Mouse (Mus musculus) midbrain, embryonic 16.5 days (tissue): ENCODE measurements around the gene Sh3rf3. TPM values are rescaled to one million over a fixed set of nuclear protein-coding genes. Genes with fewer than 3 reads are reported as not detected.

Experiments
- ATAC-seq: fragments of 200-750 bp; cut with Nextera tagmentation; 2 replicates; pipeline ENCODE4 v1.8.0; 2017; ENCODE audit warnings: moderate TSS enrichment
- H3K27ac ChIP-seq: fragments of 300-500 bp; sonication (generic); 2 replicates; pipeline ENCODE4 v1.5.1; 2014; ENCODE audit warnings: mild to moderate bottlenecking, low read length, mixed read lengths
- H3K27me3 ChIP-seq: fragments of 300-500 bp; sonication (generic); 2 replicates; pipeline ENCODE4 v1.6.1; 2014; ENCODE audit warnings: low read depth, low read length, mixed read lengths; ENCODE audit not compliant: control insufficient read depth, insufficient read depth
- H3K36me3 ChIP-seq: fragments of 300-500 bp; sonication (generic); 2 replicates; pipeline ENCODE4 v1.6.1; 2014; ENCODE audit warnings: mild to moderate bottlenecking, low read length, moderate library complexity, mixed read lengths; ENCODE audit not compliant: control insufficient read depth, insufficient read depth
- H3K4me1 ChIP-seq: fragments of 300-500 bp; sonication (generic); 2 replicates; pipeline ENCODE4 v1.6.1; 2014; ENCODE audit warnings: mild to moderate bottlenecking, low read length, mixed read lengths; ENCODE audit not compliant: control insufficient read depth, insufficient read depth
- H3K4me2 ChIP-seq: fragments of 300-500 bp; sonication (generic); 2 replicates; pipeline ENCODE4 v1.6.1; 2014; ENCODE audit warnings: mild to moderate bottlenecking, low read length, mixed read lengths
- H3K4me3 ChIP-seq: fragments of 300-500 bp; sonication (generic); 2 replicates; pipeline ENCODE4 v1.5.1; 2014; ENCODE audit warnings: low read depth, mild to moderate bottlenecking, low read length, moderate library complexity, mixed read lengths
- H3K9ac ChIP-seq: fragments of 300-500 bp; sonication (generic); 2 replicates; pipeline ENCODE4 v1.6.1; 2014; ENCODE audit warnings: low read depth, low read length, mixed read lengths
- H3K9me3 ChIP-seq: fragments of 300-500 bp; sonication (generic); replicated peaks from 2 replicates; pipeline ENCODE4 v1.6.1; 2014; ENCODE audit warnings: mild to moderate bottlenecking, low read length, mixed read lengths; ENCODE audit not compliant: control insufficient read depth, poor library complexity, severe bottlenecking
- WGBS: fragments of 180-500 bp; shearing (Covaris S2); extraction: QIAGEN DNeasy Blood & Tissue Kit; methylation state at CpG from one replicate; pipeline ENCODE4 v1.1.7; 2014; 5-methylcytosine and 5-hydroxymethylcytosine counted together
- polyA plus RNA-seq: library from polyadenylated mRNA; unstranded; fragments of >200 nt; fragmentation: Nextera tagmentation; extraction: Ambion mirVana; gene quantifications from 2 replicates; pipeline ENCODE4 v1.2.1, GENCODE M21; 2015

The Sh3rf3 gene
- polyA plus RNA-seq, 1 experiment from 2014 or later: 3.1 TPM

DNA sequence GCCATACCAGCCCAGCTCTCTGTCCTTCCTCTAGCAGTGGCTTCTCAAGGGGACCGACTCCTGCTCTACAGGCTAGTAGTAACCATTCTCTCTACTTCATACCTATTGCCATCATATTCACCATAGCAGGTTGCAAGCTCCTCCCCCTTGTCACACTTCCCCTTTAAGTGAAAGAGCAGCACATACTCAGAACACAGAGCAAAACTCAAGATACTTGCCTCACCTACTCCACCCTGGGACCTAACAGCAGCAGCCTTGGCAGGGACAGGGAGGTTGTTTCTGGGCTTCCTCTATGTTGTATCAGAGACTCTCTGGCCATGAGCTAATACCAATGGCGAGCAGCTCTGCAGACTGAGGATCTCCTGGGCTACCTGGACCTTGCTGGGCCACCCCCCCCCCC is 312.3 kb downstream of the Sh3rf3 start:
- H3K27me3 ChIP-seq: no peaks in the 10 kb centered on the region
- H3K4me3 ChIP-seq: no peak overlapping the region
- H3K9me3 ChIP-seq: no peaks in the 10 kb centered on the region
- H3K27ac ChIP-seq: no peak overlapping the region
- H3K4me1 ChIP-seq: no peaks in the 10 kb centered on the region
- no peak overlapping the region for H3K9ac ChIP-seq
- 94% methylated on average over 2 of the region's 2 CpGs for WGBS
- ATAC-seq: no peak
- no peaks in the 10 kb centered on the region for H3K36me3 ChIP-seq
- no peak overlapping the region for H3K4me2 ChIP-seq

DNA sequence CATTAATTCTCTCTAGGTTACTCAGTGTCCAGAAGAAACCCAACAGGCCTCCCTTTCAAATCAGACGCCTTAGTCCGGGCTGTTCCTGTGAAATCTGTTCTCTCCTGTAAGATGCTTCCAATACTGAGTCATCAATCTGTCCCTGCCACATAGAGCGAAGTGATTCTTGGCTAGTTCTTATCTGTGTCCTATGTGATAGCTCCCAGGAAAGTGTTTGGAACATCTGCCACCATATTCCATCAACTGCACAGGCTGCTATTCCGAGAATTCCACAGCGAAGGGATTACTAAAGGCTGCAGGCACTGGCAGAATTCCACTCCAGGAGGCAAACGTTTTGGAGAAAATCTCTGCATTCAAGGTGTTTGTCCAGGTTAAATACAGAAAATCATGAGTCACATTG is 314.5 kb downstream of the Sh3rf3 start:
- H3K9me3 ChIP-seq: no peaks in the 10 kb centered on the region
- no peaks in the 10 kb centered on the region for H3K36me3 ChIP-seq
- WGBS: 84% methylated on average over 6 of the region's 6 CpGs
- no peaks in the 10 kb centered on the region for H3K27me3 ChIP-seq
- H3K4me2 ChIP-seq: no peak overlapping the region
- no peaks in the 10 kb centered on the region for H3K4me1 ChIP-seq
- no peak overlapping the region for H3K4me3 ChIP-seq
- H3K27ac ChIP-seq: no peak overlapping the region
- no peak overlapping the region for H3K9ac ChIP-seq
- no peak for ATAC-seq

- no peak overlapping the region for H3K27ac ChIP-seq
- no peak for ATAC-seq
- no peak overlapping the region for H3K4me3 ChIP-seq
- H3K4me2 ChIP-seq: no peak overlapping the region
- H3K36me3 ChIP-seq: peaks cover 3% of the 10 kb centered on the region; the same call in 1 of the 2 replicates
- no peaks in the 10 kb centered on the region for H3K9me3 ChIP-seq
- H3K9ac ChIP-seq: no peak overlapping the region
- WGBS: 83% methylated on average over 20 of the region's 20 CpGs
- H3K4me1 ChIP-seq: no peaks in the 10 kb centered on the region
- H3K27me3 ChIP-seq: no peaks in the 10 kb centered on the region
Observed at GRCm38 (mm10) chr10:59131926-59132628, 318.9 kb downstream of the Sh3rf3 start.

- Histone ChIP-seq H3K27ac (no peak overlapping the region), H3K4me3 (no peak overlapping the region), H3K36me3 (peaks cover 3% of the 10 kb centered on the region; the same call in 1 of the 2 replicates), H3K9me3 (no peaks in the 10 kb centered on the region), H3K9ac (no peak overlapping the region), H3K4me1 (no peaks in the 10 kb centered on the region), H3K4me2 (no peak overlapping the region), H3K27me3 (no peaks in the 10 kb centered on the region)
- ATAC-seq: no peak
- WGBS: 46% methylated on average over 8 of the region's 8 CpGs
Observed at GRCm38 (mm10) chr10:59133478-59134009, 320.4 kb downstream of the Sh3rf3 start.

GRCm38 (mm10) chr10:59149956-59150383 is 336.8 kb downstream of the Sh3rf3 start:
- H3K4me1 ChIP-seq: no peaks in the 10 kb centered on the region
- ATAC-seq: peak; percentile 57
- H3K4me2 ChIP-seq: no peak overlapping the region
- H3K9me3 ChIP-seq: no peaks in the 10 kb centered on the region
- H3K27me3 ChIP-seq: no peaks in the 10 kb centered on the region; the same call in 1 of the 2 replicates
- WGBS: 15% methylated on average over 8 of the region's 8 CpGs
- H3K27ac ChIP-seq: no peak overlapping the region
- no peaks in the 10 kb centered on the region for H3K36me3 ChIP-seq
- no peak overlapping the region for H3K4me3 ChIP-seq
- H3K9ac ChIP-seq: no peak overlapping the region

GRCm38 (mm10) chr10:59150938-59151657 is 337.9 kb downstream of the Sh3rf3 start:
- Histone ChIP-seq H3K9me3 (no peaks in the 10 kb centered on the region), H3K9ac (no peak overlapping the region), H3K4me1 (no peaks in the 10 kb centered on the region), H3K36me3 (no peaks in the 10 kb centered on the region), H3K27ac (no peak overlapping the region), H3K27me3 (no peaks in the 10 kb centered on the region; the same call in 1 of the 2 replicates), H3K4me2 (no peak overlapping the region), H3K4me3 (no peak overlapping the region)
- WGBS: 91% methylated on average over 10 of the region's 10 CpGs
- ATAC-seq: no peak

DNA sequence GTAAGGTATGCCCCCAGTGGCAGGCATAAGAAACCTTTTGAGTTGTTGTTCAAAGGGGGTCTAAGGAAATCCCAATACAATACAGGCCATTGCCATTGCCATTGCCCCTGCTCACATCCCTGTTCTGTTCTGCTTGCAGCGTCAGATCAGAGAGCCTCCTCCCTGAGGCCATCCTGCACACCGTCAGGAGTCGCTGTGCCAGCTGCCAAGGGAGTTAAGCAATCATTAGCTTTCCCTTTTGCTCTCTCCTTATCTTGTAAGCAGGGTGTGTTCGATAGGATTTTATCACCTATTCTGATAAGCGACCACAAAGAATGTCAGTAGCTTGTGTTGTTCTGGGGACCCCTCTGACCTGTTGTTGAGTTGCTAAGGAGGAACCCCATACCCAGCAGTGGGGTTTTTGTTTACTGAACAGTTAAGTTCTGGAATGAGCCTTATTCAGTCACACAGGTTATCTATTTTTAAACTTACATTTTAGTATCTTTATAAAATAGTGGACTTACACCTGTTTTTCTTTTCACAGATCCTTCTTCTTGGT is 339.5 kb downstream of the Sh3rf3 start:
- Histone ChIP-seq H3K27ac (no peak overlapping the region), H3K9me3 (no peaks in the 10 kb centered on the region), H3K4me3 (no peak overlapping the region), H3K4me1 (no peaks in the 10 kb centered on the region), H3K9ac (no peak overlapping the region), H3K36me3 (no peaks in the 10 kb centered on the region), H3K27me3 (no peaks in the 10 kb centered on the region; the same call in 1 of the 2 replicates), H3K4me2 (no peak overlapping the region)
- 67% methylated on average over 5 of the region's 5 CpGs for WGBS
- no peak for ATAC-seq

DNA sequence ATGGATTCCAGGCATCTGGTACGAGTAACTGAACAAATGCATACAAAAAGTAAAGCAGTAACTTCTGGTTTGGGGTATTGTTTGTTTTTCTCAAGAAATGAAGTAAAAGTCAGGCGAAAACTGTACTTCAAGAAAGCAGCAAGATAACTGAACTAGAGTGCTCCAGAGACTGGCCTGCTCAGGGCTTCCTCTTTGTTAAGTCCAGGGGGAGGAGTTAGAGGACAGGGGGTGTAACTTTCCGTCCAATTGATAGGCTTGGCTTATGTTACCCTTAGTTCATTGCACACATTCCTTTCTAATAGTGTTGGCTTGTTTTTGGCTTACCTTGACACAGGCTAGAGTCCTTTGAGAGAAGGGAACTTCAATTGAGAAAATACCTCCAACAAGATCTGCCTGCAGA is 345.5 kb downstream of the Sh3rf3 start:
- Histone ChIP-seq H3K9ac (no peak overlapping the region), H3K27me3 (no peaks in the 10 kb centered on the region), H3K4me2 (no peak overlapping the region), H3K4me3 (no peak overlapping the region), H3K4me1 (no peaks in the 10 kb centered on the region), H3K27ac (no peak overlapping the region), H3K36me3 (no peaks in the 10 kb centered on the region), H3K9me3 (no peaks in the 10 kb centered on the region)
- ATAC-seq: no peak
- 78% methylated on average over 3 of the region's 3 CpGs for WGBS
